Mouse (Mus musculus): ENCODE data around the gene Smarce1. TPM values are rescaled to one million over a fixed set of nuclear protein-coding genes. Genes with fewer than 3 reads are reported as not detected.

Smarce1 gene
- total RNA-seq, 1 experiment, result 130 TPM

- Histone ChIP-seq H3K9ac (ENCODE audit: insufficient read depth, low read depth, low read length, poor library complexity, severe bottlenecking) (no peak overlapping the region), H3K4me3 (ENCODE audit: insufficient read depth in 1 of 2, low read depth in 1 of 2, low read length in 2 of 2, poor library complexity in 1 of 2, severe bottlenecking in 1 of 2) (no peak overlapping the region), H3K4me1 (ENCODE audit: control insufficient read depth in 2 of 2, insufficient read depth in 2 of 2, low read length in 2 of 2, poor library complexity in 1 of 2) (peaks cover 2 to 6% of the 10 kb centered on the region in 2 experiments; a peak in 1 of 4 replicates), H3K36me3 (ENCODE audit: control insufficient read depth, insufficient read depth, low read length, poor library complexity, severe bottlenecking) (no peaks in the 10 kb centered on the region), H3K9me3 (ENCODE audit: control insufficient read depth, insufficient read depth, low read depth, low read length) (no peaks in the 10 kb centered on the region), H3K27ac (ENCODE audit: insufficient read depth, low read depth, low read length, poor library complexity, severe bottlenecking) (no peak overlapping the region)
- TF ChIP-seq HCFC1 (IDR thresholded peaks at IDR 0.05; ENCODE audit: borderline replicate concordance, insufficient read depth, low read length) (no peak), ZNF384 (IDR thresholded peaks at IDR 0.05; ENCODE audit: low read depth, low read length) (no peak), MAFK (IDR thresholded peaks at IDR 0.05; ENCODE audit: insufficient read depth, low read depth, low read length) (no peak), CHD2 (IDR thresholded peaks at IDR 0.05; ENCODE audit: low read depth, low read length) (no peak), ZC3H11A (IDR thresholded peaks at IDR 0.05; ENCODE audit: borderline replicate concordance, low read depth, low read length) (no peak)
- in situ Hi-C loops (cut with MboI; ENCODE audit: low sequenced_read_pairs in 2 of 2, unreplicated experiment in 2 of 2), result no loop called here
- no peak for DNase-seq (ENCODE audit: low read depth, low spot score)
Observed at GRCm38 (mm10) chr11:99167576-99167975, 63.2 kb downstream of the Smarce1 start.

- H3K36me3 ChIP-seq (ENCODE audit: control insufficient read depth, insufficient read depth, low read length, poor library complexity, severe bottlenecking), result no peaks in the 10 kb centered on the region
- in situ Hi-C loops (cut with MboI; ENCODE audit: low sequenced_read_pairs in 2 of 2, unreplicated experiment in 2 of 2), result no loop called here
- no peak overlapping the region for H3K4me3 ChIP-seq (ENCODE audit: insufficient read depth in 1 of 2, low read depth in 1 of 2, low read length in 2 of 2, poor library complexity in 1 of 2, severe bottlenecking in 1 of 2)
- no peak overlapping the region for H3K9ac ChIP-seq (ENCODE audit: insufficient read depth, low read depth, low read length, poor library complexity, severe bottlenecking)
- H3K9me3 ChIP-seq (ENCODE audit: control insufficient read depth, insufficient read depth, low read depth, low read length), result no peaks in the 10 kb centered on the region
- no peak for DNase-seq (ENCODE audit: low read depth, low spot score)
- TF ChIP-seq ZC3H11A (IDR thresholded peaks at IDR 0.05; ENCODE audit: borderline replicate concordance, low read depth, low read length) (no peak), CHD2 (IDR thresholded peaks at IDR 0.05; ENCODE audit: low read depth, low read length) (no peak), ZNF384 (IDR thresholded peaks at IDR 0.05; ENCODE audit: low read depth, low read length) (no peak), MAFK (IDR thresholded peaks at IDR 0.05; ENCODE audit: insufficient read depth, low read depth, low read length) (no peak), HCFC1 (IDR thresholded peaks at IDR 0.05; ENCODE audit: borderline replicate concordance, insufficient read depth, low read length) (no peak)
- H3K27ac ChIP-seq (ENCODE audit: insufficient read depth, low read depth, low read length, poor library complexity, severe bottlenecking), result no peak overlapping the region
- peaks cover 2 to 6% of the 10 kb centered on the region in 2 experiments; a peak in 1 of 4 replicates for H3K4me1 ChIP-seq (ENCODE audit: control insufficient read depth in 2 of 2, insufficient read depth in 2 of 2, low read length in 2 of 2, poor library complexity in 1 of 2)
Observed at GRCm38 (mm10) chr11:99166241-99166640, 64.6 kb downstream of the Smarce1 start.

GRCm38 (mm10) chr11:99165031-99165752, 65.6 kb downstream of the Smarce1 start:
- no peak overlapping the region for H3K4me3 ChIP-seq (ENCODE audit: insufficient read depth in 1 of 2, low read depth in 1 of 2, low read length in 2 of 2, poor library complexity in 1 of 2, severe bottlenecking in 1 of 2)
- TF ChIP-seq CHD2 (IDR thresholded peaks at IDR 0.05; ENCODE audit: low read depth, low read length) (no peak), ZNF384 (IDR thresholded peaks at IDR 0.05; ENCODE audit: low read depth, low read length) (no peak), MAFK (IDR thresholded peaks at IDR 0.05; ENCODE audit: insufficient read depth, low read depth, low read length) (no peak), HCFC1 (IDR thresholded peaks at IDR 0.05; ENCODE audit: borderline replicate concordance, insufficient read depth, low read length) (no peak)
- H3K36me3 ChIP-seq (ENCODE audit: control insufficient read depth, insufficient read depth, low read length, poor library complexity, severe bottlenecking), result no peaks in the 10 kb centered on the region
- peaks cover 0 to 3% of the 10 kb centered on the region in 2 experiments; a peak in 1 of 4 replicates for H3K4me1 ChIP-seq (ENCODE audit: control insufficient read depth in 2 of 2, insufficient read depth in 2 of 2, low read length in 2 of 2, poor library complexity in 1 of 2)
- H3K27ac ChIP-seq (ENCODE audit: insufficient read depth, low read depth, low read length, poor library complexity, severe bottlenecking), result no peak overlapping the region
- DNase-seq (ENCODE audit: low read depth, low spot score), result no peak
- no peak overlapping the region for H3K9ac ChIP-seq (ENCODE audit: insufficient read depth, low read depth, low read length, poor library complexity, severe bottlenecking)
- in situ Hi-C loops (cut with MboI; ENCODE audit: low sequenced_read_pairs in 2 of 2, unreplicated experiment in 2 of 2), result no loop called here
- no peaks in the 10 kb centered on the region for H3K9me3 ChIP-seq (ENCODE audit: control insufficient read depth, insufficient read depth, low read depth, low read length)

- H3K4me1 ChIP-seq (ENCODE audit: control insufficient read depth in 2 of 2, insufficient read depth in 2 of 2, low read length in 2 of 2, poor library complexity in 1 of 2), result peaks cover 0 to 3% of the 10 kb centered on the region in 2 experiments; a peak in 1 of 4 replicates
- no peak for DNase-seq (ENCODE audit: low read depth, low spot score)
- H3K9ac ChIP-seq (ENCODE audit: insufficient read depth, low read depth, low read length, poor library complexity, severe bottlenecking), result no peak overlapping the region
- TF ChIP-seq ZNF384 (IDR thresholded peaks at IDR 0.05; ENCODE audit: low read depth, low read length) (no peak), CHD2 (IDR thresholded peaks at IDR 0.05; ENCODE audit: low read depth, low read length) (no peak), ZC3H11A (IDR thresholded peaks at IDR 0.05; ENCODE audit: borderline replicate concordance, low read depth, low read length) (no peak), HCFC1 (IDR thresholded peaks at IDR 0.05; ENCODE audit: borderline replicate concordance, insufficient read depth, low read length) (no peak), MAFK (IDR thresholded peaks at IDR 0.05; ENCODE audit: insufficient read depth, low read depth, low read length) (no peak)
- no peaks in the 10 kb centered on the region for H3K9me3 ChIP-seq (ENCODE audit: control insufficient read depth, insufficient read depth, low read depth, low read length)
- in situ Hi-C loops (cut with MboI; ENCODE audit: low sequenced_read_pairs in 2 of 2, unreplicated experiment in 2 of 2), result no loop called here
- H3K36me3 ChIP-seq (ENCODE audit: control insufficient read depth, insufficient read depth, low read length, poor library complexity, severe bottlenecking), result no peaks in the 10 kb centered on the region
- H3K4me3 ChIP-seq (ENCODE audit: insufficient read depth in 1 of 2, low read depth in 1 of 2, low read length in 2 of 2, poor library complexity in 1 of 2, severe bottlenecking in 1 of 2), result no peak overlapping the region
- no peak overlapping the region for H3K27ac ChIP-seq (ENCODE audit: insufficient read depth, low read depth, low read length, poor library complexity, severe bottlenecking)
Observed at GRCm38 (mm10) chr11:99162972-99163686, 67.7 kb downstream of the Smarce1 start.

Data from ES-E14 (cell line).